Mouse (Mus musculus): Measurements from ENCODE around the gene Apoa4.

GRCm38 (mm10) chr9:46218176-46218575 is 22.3 kb upstream of the Apoa4 start:
- TF ChIP-seq CTCF (IDR thresholded peaks at IDR 0.05; ENCODE audit: borderline replicate concordance, insufficient read depth, low read depth, low read length) (no peak), POLR2A (IDR thresholded peaks at IDR 0.05; ENCODE audit: borderline replicate concordance, insufficient read depth, low read length) (no peak)
